Mouse (Mus musculus) kidney, embryonic 14.5 days (tissue): ENCODE measurements at regions not wholly inside any gene's neighbourhood (a gene's known extent, or its start where the extent isn't known, plus 50 kb on each side); places are given as distances from the start of the nearest gene placed in this dataset.

Experiments
- ATAC-seq: fragments of 200-750 bp; cut with Nextera tagmentation; 2 replicates; pipeline ENCODE4 v1.8.0; 2017; ENCODE audit warnings: moderate number of reproducible peaks, mild to moderate bottlenecking, moderate TSS enrichment, moderate library complexity; ENCODE audit not compliant: low FRiP score, low TSS enrichment
- H3K27ac ChIP-seq: fragments of 300-500 bp; sonication (generic); 2 replicates; pipeline ENCODE4 v1.5.1; 2014; ENCODE audit warnings: low read depth, mild to moderate bottlenecking, low read length, moderate library complexity, mixed read lengths
- H3K27me3 ChIP-seq: fragments of 300-500 bp; sonication (generic); 2 replicates; pipeline ENCODE4 v1.6.1; 2014; ENCODE audit warnings: mild to moderate bottlenecking, low read length; ENCODE audit not compliant: control insufficient read depth, insufficient read depth
- H3K36me3 ChIP-seq: fragments of 300-500 bp; sonication (generic); 2 replicates; pipeline ENCODE4 v1.6.1; 2014; ENCODE audit warnings: low read length, mixed read lengths; ENCODE audit not compliant: control insufficient read depth, insufficient read depth
- H3K4me1 ChIP-seq: fragments of 300-500 bp; sonication (generic); 2 replicates; pipeline ENCODE4 v1.6.1; 2014; ENCODE audit warnings: low read length, mixed read lengths; ENCODE audit not compliant: control insufficient read depth, insufficient read depth
- H3K4me2 ChIP-seq: fragments of 300-500 bp; sonication (generic); replicated peaks from 2 replicates; pipeline ENCODE4 v1.6.1; 2014; ENCODE audit warnings: low read depth, mild to moderate bottlenecking, low read length
- H3K4me3 ChIP-seq: fragments of 300-500 bp; sonication (generic); 2 replicates; pipeline ENCODE4 v1.5.1; 2014; ENCODE audit warnings: mild to moderate bottlenecking, low read length
- H3K9ac ChIP-seq: fragments of 300-500 bp; sonication (generic); 2 replicates; pipeline ENCODE4 v1.6.1; 2014; ENCODE audit warnings: low read depth, mild to moderate bottlenecking, low read length, moderate library complexity
- H3K9me3 ChIP-seq: fragments of 300-500 bp; sonication (generic); 2 replicates; pipeline ENCODE4 v1.6.1; 2016; ENCODE audit warnings: low read length; ENCODE audit not compliant: control insufficient read depth
- WGBS: fragments of 180-500 bp; shearing (Covaris S2); extraction: QIAGEN DNeasy Blood & Tissue Kit; methylation state at CpG from one replicate; pipeline ENCODE4 v1.1.7; 2014; 5-methylcytosine and 5-hydroxymethylcytosine counted together

DNA sequence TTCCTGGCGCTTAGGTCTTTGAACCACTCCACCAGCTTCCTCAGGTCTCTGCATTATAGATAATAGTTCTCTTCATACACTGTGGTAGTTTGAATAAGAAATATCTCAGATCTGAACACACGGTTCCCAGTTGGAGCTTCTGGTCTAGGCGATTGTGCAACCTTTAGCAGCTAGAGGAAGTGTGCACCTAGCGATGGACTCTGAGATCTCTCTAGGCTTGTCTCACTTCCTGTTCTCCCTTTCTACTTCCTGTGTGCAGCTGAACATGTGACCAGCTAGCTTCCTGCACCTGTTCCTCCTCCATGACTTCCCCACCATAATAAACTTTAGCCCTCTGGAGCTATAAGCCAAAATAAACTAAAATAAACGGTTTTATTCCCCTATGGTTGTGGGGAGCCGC lies 62.9 kb upstream of the Cdyl2 start:
- H3K27ac ChIP-seq: no peak overlapping the region

GRCm38 (mm10) chr8:116793107-116793506 lies 60.3 kb upstream of the Cdyl2 start:
- Histone ChIP-seq H3K9ac (no peak overlapping the region), H3K9me3 (peaks cover 9% of the 10 kb centered on the region; the same call in 1 of the 2 replicates), H3K4me3 (no peak overlapping the region), H3K27me3 (no peaks in the 10 kb centered on the region), H3K27ac (no peak overlapping the region), H3K4me2 (no peak overlapping the region), H3K4me1 (no peaks in the 10 kb centered on the region), H3K36me3 (no peaks in the 10 kb centered on the region)
- 66% methylated on average over 1 of the region's 1 CpGs for WGBS
- no peak for ATAC-seq

More for the DNA sequence above, 62.9 kb upstream of the Cdyl2 start:
- Histone ChIP-seq H3K36me3 (no peaks in the 10 kb centered on the region), H3K4me1 (no peaks in the 10 kb centered on the region), H3K9me3 (peaks cover 9% of the 10 kb centered on the region; the same call in 1 of the 2 replicates), H3K4me3 (no peak overlapping the region), H3K9ac (no peak overlapping the region), H3K27me3 (no peaks in the 10 kb centered on the region), H3K4me2 (no peak overlapping the region)
- 95% methylated on average over 6 of the region's 6 CpGs for WGBS
- no peak for ATAC-seq

GRCm38 (mm10) chr8:116790294-116790693 lies 57.5 kb upstream of the Cdyl2 start:
- no peak for ATAC-seq
- H3K4me2 ChIP-seq: no peak overlapping the region
- H3K27ac ChIP-seq: no peak overlapping the region
- no peaks in the 10 kb centered on the region for H3K27me3 ChIP-seq
- no peaks in the 10 kb centered on the region for H3K4me1 ChIP-seq
- whole genome bisulfite sequencing: 77% methylated on average over 16 of the region's 16 CpGs
- H3K36me3 ChIP-seq: no peaks in the 10 kb centered on the region
- H3K9ac ChIP-seq: no peak overlapping the region
- H3K9me3 ChIP-seq: 0 out of 2 replicates have a peak, but pooled peaks cover 3% of the 10 kb centered on the region
- H3K4me3 ChIP-seq: no peak overlapping the region
